Mouse (Mus musculus) hematopoietic multipotent progenitor cell, adult 10-12 weeks (in vitro differentiated cells): ENCODE results near the gene Ccl21b. TPM values are rescaled to one million over a fixed set of nuclear protein-coding genes. Genes with fewer than 3 reads are reported as not detected.

Source experiments
- polyA plus RNA-seq: library from polyadenylated mRNA; stranded (reverse); fragments of >175 nt; gene quantifications from 2 replicates; pipeline ENCODE4 v1.2.3, GENCODE M21; 2012; ENCODE audit warnings: low replicate concordance

Gene Ccl21b
- polyA plus RNA-seq, result not detected in 2 replicates

GRCm38 (mm10) chr4:42255467-42255866, at the start of gene Ccl21b:
TSS of gene Ccl21b (plus strand) at chr4:42255767.

GRCm38 (mm10) chr4:42240339-42240738, 15.2 kb upstream of the Ccl21b start, which contains the start of gene Gm10600:
TSS of gene Gm10600 (plus strand) at chr4:42240639.

GRCm38 (mm10) chr4:42293967-42294366, 38.4 kb downstream of the Ccl21b start, which contains the start of gene Gm21953:
TSS of gene Gm21953 (plus strand) at chr4:42294267.

Other genes with a start within 250 kb of the Ccl21b start
- gene Gm21093, start 221.0 kb upstream of the Ccl21b start, polyA plus RNA-seq, result not detected in 2 replicates
- not detected in 2 replicates for gene Gm3893, start 164.6 kb upstream of the Ccl21b start, polyA plus RNA-seq
- not detected in 2 replicates for gene Gm13304, start 140.9 kb upstream of the Ccl21b start, polyA plus RNA-seq
- not detected in 2 replicates for gene Gm13306, start 102.3 kb upstream of the Ccl21b start, polyA plus RNA-seq
- gene Gm13305, start 87.2 kb upstream of the Ccl21b start, polyA plus RNA-seq, result not detected in 2 replicates
- gene Gm10600, start 15.1 kb upstream of the Ccl21b start, polyA plus RNA-seq, result not detected in 2 replicates
- gene Gm21953, start 38.5 kb downstream of the Ccl21b start, polyA plus RNA-seq, result 3.0 TPM in 1 of 2 replicates, not detected in the other
- gene Fam205a3, start 62.6 kb downstream of the Ccl21b start, polyA plus RNA-seq, result not detected in 2 replicates
- gene Gm21586, start 183.6 kb downstream of the Ccl21b start, polyA plus RNA-seq, result 3.0 TPM in 1 of 2 replicates, not detected in the other
- not detected in 2 replicates for gene Gm2163, start 211.0 kb downstream of the Ccl21b start, polyA plus RNA-seq